Mouse (Mus musculus): ENCODE measurements at regions not wholly inside any gene's neighbourhood (a gene's known extent, or its start where the extent isn't known, plus 50 kb on each side); places are given as distances from the start of the nearest gene placed in this dataset.

DNA sequence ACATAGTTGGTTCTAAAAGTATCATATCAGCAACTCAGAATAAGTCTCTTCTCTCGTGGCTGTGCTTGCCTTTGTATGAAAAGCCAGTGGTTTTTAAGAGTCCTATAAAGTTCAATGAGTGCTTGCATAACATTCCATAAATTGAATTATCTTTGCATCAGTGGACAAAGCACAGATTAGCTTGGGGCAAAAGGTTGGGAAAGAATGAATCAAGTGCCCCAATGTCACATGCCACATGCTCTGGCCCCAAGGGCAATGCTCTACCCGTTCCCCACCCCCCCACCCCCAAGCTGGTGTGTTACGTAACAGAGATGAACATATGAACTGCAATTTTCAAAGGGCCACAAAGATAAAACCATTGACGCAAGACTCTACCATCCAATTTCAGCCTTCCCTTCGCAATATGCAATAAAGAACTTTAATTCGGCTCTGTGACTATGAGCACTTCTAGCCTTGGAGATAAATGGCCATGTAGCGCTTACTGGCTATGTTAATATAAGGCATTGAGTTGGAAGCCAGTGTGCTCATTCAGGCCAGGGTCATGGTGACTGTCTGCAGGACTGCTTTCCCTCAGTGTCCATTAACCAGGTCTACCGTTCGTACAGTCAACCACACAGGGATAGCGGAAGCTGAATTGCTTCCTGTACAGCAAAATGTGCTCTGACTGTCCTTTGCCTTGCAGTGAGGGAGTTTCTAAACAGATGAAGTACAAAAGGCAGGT, 421.1 kb upstream of the Adamts16 start:
- no peak for DNase-seq
- intact Hi-C loops (cut with DNase I) = no loop called here

DNA sequence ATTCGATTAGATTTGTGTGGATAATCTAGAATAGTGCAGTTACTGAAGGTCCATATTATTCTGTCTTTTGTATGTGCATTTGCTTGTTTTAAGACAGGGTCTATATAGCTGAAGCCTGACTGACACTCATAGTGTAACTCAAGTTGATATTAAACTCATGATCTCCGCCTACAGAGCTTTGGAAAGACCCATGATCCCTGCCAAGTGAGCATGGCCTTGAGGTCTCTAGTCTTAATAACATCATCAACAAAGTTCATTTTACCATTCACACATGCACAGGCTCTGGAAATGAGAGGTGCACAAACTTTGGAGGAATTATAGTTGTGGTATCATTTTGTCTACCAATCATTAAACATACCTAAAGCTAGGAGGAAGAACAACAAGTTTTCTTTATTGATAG, 412.4 kb upstream of the Adamts16 start:
- intact Hi-C loops (cut with DNase I) = no loop called here
- no peak for DNase-seq

DNA sequence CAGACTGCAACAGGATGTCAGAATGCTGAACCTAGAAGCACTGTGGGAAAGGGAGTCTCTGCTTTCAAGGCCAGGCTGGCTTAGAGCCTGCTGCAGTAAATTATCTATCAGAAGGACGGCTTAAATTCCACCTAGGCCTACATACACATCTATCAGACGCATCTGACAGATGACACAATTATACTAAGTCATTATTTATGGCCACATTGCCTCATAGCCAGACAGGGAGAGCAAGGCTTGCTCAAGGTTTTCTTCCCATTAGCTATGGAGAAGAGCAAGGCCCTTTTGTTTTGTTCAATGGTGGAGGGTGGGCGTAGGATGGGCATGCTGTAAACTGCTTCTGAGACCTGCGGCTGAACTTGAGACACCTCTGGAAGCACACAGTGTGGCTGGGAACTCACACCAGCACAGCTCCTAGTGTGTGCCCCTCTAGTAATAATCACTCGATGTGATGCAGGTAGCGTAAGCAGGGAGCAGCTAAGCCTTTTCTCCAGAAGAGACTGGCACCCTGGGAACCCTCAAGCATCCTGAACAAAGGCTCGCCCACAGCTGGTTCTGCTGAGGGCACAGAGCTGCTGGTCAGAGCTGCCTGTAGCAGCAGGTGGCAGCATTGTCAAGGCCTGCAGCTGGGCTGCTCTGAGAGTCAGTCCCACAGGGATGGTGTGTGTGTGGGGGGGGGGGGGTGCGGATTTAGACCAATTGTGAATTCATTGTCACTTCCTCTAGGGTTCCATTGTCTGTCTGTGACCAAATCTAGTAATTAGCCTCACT, 406.8 kb upstream of the Adamts16 start:
- peak; percentile 6 to 34 for DNase-seq
- intact Hi-C loops (cut with DNase I) = loop anchor here (5.0 kb wide), 1 partner anchor 714 kb away; the partner anchor contains the start of gene Irx1

DNA sequence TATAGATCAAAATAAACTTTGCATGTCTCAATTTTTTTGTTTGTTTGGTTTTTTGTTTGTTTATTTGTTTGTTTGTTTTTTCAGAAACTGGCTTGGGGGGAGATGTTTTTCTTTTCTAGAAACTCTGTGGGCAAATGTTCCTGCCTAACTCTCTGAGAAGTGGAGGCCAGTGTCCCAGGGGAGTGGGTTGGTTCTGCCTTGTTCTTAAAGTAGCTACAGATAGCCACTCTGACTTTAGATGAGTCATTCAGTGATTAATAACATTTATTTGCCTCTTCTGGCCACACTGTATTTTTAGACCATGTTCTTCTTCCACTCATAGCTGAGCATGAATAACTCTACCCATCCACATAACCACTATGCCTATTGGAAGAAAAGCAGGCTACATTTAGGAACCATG, 405.6 kb upstream of the Adamts16 start:
- no peak for DNase-seq
- intact Hi-C loops (cut with DNase I) = loop anchor here (5.0 kb wide), 1 partner anchor 715 kb away; the partner anchor contains the start of gene Irx1

DNA sequence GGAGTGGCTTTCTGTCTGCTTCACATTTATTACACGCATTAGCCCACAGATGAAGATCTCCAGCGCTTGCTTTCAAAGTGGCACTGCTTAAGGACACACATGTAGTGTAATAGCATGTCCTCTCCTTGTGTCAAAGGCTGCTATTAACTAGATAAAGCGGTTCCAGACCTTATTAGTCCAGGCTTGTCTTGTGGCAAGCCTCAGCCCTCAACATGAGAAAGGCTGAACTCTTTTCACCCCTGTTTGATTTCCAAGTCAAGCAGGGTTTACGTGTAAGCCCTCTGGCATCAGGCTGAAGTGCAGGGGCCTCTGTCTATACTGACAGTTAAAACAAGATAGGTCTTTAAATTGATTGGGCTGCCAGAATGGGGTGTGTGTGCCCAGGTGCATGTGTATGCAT, 403.7 kb upstream of the Adamts16 start:
- intact Hi-C loops (cut with DNase I) = loop anchor here (5.0 kb wide), 1 partner anchor 717 kb away; the partner anchor contains the start of gene Irx1
- DNase-seq = no peak

DNA sequence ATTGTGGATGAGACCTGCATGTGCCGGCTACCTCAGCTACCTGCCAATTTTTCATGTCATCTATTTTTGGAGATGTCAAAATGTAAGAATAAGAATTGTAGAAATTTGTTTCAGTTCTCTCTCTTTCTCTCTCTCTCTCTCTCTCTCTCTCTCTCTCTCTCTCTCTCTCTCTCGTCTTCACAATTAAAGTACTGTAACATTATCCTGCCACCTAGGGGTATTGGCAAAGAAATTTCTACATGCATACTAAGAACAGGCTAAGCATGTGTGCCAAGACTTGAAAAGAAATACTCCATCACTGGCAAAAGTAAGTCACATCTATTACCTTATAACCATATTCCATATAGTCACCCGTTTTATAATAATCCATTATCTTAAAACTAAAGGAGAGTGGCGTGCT, 398.2 kb upstream of the Adamts16 start:
- intact Hi-C loops (cut with DNase I) = no loop called here
- DNase-seq = no peak

DNA sequence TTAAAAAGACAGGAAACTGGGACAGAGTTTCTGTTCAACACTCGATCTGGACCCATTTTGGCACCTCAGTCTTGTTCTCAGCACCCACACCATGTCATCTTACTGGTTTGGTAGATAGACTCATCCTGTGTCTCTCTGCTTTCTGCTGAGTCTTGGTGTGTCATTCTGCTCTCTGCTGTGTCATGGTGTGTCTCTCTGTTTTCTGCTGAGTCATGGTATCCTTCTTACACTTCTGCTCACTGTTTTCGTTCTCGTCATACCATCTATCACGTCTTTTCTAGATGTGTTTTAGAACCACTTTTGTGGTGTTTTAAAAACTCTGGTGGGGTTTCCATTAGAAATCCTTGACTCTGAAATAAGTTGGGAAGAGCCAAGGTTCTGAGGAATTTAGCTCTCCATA, 393.7 kb upstream of the Adamts16 start:
- intact Hi-C loops (cut with DNase I) = no loop called here
- no peak for DNase-seq

DNA sequence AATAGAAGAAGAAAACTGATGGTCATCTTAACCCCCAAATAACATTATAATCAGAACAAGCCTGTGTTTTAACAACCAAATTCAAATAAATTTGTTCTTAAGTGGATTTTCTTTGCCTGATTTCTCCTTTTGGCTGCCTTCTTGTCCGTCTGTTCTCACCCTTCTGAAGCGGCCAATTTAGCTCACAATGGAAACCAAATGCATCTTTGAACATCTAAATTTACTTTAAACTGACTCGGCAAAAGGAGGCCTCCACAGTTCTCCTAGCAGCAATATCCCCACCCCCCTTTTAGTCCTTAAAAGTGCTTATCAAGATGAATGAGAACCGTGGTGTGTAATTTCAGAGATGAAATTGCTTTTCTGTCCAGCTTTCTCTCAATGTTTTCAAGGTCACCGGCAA, 389.6 kb upstream of the Adamts16 start:
- no peak for DNase-seq
- intact Hi-C loops (cut with DNase I) = no loop called here

DNA sequence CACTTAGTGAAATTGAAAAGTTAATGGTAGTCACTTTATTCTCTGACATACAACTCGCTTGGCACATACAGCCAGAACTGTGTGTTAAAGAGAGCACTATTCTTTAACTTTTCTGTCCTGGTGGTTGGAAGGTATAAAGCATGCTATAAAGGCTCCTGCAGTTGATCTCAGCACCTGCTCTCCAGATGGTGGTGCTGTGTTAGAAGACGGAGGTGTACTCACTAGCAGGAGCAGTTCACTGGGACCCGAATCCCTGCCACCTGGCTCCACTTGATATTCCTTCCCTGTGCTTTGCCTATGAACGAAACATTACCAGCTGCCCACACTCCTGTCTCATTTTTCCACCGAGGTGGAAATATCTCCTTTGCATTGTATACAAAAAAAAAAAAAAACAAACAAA, 373.2 kb upstream of the Adamts16 start:
- intact Hi-C loops (cut with DNase I) = no loop called here
- no peak for DNase-seq

DNA sequence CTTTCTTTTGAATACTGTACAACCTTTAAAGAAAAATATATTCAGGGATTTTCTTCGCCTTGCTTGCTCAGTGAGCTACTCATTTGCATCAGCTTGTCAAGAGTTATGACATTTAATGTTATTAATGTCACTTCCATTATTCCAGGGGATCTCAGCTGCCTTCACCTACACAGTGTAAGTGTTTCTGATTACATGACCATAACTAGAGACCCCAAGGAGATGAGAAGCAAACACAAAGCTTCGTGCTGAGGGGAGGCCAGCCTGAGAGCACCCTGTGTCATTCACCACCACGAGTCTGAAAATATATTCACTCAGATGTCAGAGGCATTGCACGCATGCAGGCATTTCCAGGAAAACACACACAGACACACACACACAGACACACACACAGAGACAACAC, 369.8 kb upstream of the Adamts16 start:
- intact Hi-C loops (cut with DNase I) = no loop called here
- no peak for DNase-seq

DNA sequence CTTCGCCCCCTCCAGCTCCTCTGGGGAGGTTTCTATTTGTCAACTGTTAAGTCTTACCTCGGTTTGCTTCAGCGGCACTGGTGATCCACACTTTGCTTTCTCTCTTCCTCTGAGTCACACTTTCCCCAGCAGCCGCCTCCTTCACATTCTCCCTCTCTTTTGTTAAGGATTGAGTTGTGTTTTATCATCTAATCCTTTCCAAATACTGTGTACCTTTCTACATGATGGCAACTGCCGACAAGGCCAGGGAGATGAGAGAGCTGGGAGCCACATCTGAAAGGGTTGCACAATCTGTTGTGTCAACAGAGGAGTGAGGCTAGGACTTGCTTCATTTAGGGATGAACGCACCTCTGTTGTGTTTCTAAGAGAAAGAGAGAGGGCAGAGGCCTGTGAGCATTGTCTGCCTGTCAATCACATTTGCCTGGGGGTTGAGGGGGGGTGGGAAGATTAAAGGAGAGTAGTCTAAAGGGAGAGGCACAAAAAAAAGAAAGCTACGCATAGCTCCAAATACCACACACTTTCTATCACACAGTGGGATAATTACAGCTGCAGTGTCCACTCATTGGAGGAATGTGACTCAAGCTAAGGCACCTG, 369.1 kb upstream of the Adamts16 start:
- intact Hi-C loops (cut with DNase I) = no loop called here
- no peak for DNase-seq

DNA sequence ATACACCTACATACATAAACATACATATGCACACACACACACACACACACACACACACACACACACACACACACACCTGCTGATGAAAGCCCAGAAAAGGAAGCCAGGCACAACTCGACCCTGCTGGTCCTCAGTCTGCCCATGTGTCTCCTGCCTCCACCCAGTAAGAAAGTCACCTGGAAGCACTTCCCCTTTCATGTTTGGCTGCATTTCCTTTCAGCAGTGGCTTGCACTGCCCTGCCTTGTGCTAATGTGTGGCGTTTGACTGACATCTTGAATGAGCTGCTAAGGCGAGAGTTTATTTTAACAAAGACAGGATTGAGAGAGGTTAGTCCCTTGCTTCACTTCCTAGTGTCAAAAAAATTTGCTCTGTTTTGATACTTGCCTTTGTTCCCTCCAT, 364.1 kb upstream of the Adamts16 start:
- intact Hi-C loops (cut with DNase I) = no loop called here
- no peak for DNase-seq

DNA sequence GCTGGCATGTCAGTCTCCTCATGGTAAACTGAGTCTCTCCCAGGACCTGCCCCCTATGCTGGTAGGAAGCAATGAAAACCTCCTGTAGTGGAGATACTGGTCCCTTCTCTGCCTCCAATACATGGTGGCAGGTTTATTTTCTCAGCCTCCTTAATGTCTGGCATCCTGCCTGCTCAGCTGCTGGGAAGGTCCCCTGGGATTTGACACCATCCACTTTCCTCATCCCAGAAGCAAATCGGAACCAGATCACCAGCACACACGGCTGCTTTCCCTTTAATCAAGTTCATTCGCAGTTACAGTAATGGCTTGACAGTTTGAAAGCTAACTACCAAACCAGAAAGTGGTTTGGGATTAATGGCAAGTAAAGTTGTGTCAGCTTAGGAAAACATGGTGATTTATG, 359.0 kb upstream of the Adamts16 start:
- peak; percentile 1 to 10 for DNase-seq
- intact Hi-C loops (cut with DNase I) = no loop called here

DNA sequence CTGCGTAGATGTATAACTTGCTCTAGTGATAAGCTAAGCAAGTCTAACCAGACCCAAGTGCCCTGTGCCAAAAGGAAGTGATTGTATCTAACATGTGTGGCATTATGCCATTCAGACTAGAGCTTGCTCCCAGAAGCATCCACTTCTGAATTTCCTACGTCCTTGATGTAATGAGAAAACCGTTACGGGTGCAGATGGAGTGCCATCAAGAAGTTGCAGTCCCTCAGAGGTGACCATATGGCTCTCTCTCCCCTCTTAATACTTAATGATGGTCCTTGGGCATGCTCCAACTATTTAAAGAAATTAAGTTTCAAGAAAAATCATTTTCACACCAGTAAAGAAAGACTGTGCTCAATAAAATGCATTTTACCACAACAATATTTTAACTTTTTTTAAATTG, 354.1 kb upstream of the Adamts16 start:
- no peak for DNase-seq

DNA sequence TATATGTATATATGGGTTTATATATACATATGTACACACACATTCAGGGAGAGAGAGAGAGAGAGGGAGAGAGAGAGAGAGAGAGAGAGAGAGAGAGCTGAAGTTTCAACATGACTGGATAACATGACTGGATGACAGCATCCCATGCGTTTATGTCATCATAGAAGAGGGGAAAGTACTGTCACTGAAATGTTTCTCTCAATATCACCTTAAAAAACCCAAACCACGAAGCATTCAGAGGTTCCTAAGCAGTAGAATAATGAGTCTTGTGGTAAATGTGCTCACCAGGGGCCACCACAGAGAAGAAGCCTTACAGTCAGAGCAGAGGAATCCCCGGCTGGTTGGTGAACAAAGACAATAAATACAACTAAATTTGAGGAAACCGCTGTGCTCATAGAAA, 342.9 kb upstream of the Adamts16 start:
- intact Hi-C loops (cut with DNase I) = no loop called here
- DNase-seq = no peak

More for the DNA sequence above, 354.1 kb upstream of the Adamts16 start:
- intact Hi-C loops (cut with DNase I) = no loop called here

DNA sequence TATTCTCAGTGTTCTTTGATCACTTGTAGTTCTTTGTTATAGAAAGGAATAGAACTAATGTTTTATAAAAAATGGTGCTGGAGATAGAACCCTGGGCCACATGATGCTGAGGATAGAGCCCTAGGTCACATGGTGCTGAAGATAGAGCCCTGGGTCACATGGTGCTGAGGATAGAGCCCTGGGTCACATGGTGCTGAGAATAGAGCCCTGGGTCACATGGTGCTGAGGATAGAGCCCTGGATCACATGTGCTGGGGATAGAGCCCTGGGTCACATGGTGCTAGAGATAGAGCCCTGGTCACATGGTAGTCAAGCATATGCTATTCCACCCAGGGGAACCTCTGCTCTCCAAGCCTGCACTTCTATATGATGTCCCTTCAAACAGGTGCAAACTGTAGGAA, 337.5 kb upstream of the Adamts16 start:
- no peak for DNase-seq
- intact Hi-C loops (cut with DNase I) = no loop called here

DNA sequence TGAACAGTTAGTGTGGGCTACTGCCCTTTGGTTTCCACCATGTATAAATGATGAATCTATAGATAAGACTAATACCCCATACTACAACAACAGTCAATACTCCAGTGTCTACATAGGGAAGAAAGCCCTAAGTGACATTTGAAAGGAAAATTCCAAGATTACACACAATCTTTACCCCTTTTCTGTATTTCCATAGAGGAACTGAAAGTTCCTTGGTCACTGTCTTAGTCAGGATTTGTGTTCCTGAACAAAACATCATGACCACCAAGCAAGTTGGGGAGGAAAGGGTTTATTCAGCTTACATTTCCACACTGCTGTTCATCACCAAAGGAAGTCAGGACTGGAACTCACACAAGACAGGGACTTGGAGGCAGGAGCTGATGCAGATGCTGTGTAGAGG, 332.7 kb upstream of the Adamts16 start:
- intact Hi-C loops (cut with DNase I) = no loop called here
- DNase-seq = no peak

DNA sequence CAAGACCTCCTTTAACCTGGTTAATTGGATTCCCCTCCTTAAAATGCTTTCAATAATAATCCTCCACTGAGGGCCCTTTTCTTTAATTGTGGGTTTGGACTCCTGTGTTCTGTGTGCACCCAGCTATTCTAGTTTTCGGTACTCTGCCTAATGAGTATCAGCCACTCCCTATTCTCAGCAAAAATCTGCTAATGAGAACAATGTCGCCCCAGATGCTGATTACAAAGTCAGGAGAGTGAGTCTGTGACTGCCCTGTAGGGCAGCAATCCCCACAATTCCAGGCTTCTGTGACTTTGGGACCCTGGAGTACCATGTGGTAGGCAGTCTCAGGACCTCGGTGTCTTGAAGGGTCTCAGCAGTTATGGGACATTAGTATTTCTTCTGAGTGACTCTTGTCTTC, 324.6 kb upstream of the Adamts16 start:
- no peak for DNase-seq
- intact Hi-C loops (cut with DNase I) = no loop called here

DNA sequence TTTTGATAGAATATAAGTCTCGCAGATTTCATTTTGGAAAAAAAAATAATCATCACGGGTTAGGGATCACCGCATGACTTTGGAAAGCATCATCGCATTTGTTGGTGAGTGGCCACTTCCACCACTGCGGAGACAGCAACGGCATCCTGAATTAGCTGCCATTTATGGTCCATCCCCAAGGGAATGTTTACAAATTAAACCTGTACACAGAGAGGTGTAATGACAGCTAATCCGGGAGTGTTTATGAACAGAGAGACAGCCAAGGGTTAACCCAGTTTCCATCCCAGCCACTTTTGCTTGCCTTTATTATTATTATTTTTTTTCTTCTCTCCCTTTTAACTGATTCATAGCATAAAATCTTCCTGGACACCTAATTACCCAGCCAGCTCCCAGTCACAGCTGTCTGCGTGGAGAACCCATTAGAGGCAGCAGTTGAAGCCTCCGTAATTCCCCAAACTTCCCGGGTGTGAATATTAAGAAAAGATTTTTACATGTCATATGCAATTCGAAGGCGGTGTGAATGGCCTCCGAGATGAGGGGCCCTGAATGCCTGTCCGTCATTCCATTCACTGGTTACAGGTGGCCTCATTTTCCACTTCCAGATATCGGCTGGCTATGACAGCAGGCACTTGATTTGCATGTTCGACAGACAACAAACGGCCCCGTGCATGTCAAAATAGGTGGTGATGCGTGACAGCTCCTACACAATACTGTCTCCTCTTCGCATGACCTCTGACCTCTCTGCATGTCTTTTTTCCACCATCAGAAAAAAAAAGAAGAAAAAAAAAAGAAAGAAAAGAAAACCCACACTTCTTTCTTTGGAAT, 323.7 kb upstream of the Adamts16 start:
- DNase-seq = no peak
- intact Hi-C loops (cut with DNase I) = no loop called here

DNA sequence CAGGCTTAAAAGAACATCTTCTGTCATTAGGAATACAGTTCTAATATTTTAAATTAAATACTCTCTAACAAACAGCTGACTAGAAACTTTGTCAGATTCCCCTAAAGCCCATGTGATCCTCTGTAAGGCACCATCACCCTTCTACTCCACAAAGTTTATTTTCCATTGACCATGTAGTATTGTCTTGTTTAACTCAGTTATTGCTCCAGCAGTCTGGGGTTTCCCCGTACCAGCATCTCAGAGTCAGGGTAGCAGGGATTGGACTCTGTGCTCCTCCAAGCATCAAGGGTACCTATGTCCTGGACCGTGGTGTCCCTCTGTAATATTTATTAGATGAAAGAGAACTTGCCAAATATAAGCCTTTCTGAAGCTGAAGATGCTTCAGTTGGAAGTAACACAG, 322.4 kb upstream of the Adamts16 start:
- DNase-seq = no peak
- intact Hi-C loops (cut with DNase I) = no loop called here

DNA sequence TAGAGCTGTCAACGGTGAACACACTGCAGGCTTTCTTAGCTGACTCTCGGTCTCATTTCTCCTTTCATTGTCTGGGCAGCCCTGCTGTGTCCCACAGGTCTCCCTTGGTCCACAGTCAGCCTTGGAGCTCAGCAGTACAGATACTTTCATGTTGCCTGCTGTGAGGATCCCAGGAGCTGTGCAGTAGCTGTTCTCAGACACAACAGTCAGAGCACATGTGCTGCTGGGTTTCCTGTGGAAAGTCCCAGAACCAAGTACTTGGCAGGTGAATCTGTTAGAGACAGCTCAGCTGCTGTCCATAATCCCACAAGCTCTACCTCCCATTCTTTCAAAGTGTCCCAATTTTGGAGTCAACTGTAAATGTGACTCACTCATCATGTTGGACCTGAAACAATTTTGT, 321.3 kb upstream of the Adamts16 start:
- no peak for DNase-seq
- intact Hi-C loops (cut with DNase I) = no loop called here

Data from heart, postnatal 10 days (tissue).